Mouse (Mus musculus) MEL (cell line): ENCODE results near the gene Retn.

Source experiments
- BHLHE40 ChIP-seq: IDR thresholded peaks from 2 replicates; pipeline ENCODE4 v1.6.1; 2012; ENCODE audit warnings: low read depth, mild to moderate bottlenecking, inconsistent platforms, low read length, improper control_type of control experiment, borderline replicate concordance
- CTCF ChIP-seq, 3 experiments: IDR thresholded peaks in 2 of 3; conservative IDR thresholded peaks in 1 of 3; 2 replicates each; pipeline ENCODE4 v1.5.1; 2011 to 2012; ENCODE audit warnings: low read length in 3 of 3, low read depth in 2 of 3, mild to moderate bottlenecking in 2 of 3, improper control_type of control experiment in 1 of 3, inconsistent platforms in 1 of 3, mixed read lengths in 1 of 3, moderate library complexity in 1 of 3; ENCODE audit not compliant: control insufficient read depth in 1 of 3, insufficient read depth in 1 of 3, poor library complexity in 1 of 3, severe bottlenecking in 1 of 3
- E2F4 ChIP-seq: IDR thresholded peaks from 2 replicates; pipeline ENCODE4 v1.6.1; 2011; ENCODE audit warnings: low read depth, low read length, improper control_type of control experiment, borderline replicate concordance
- EP300 ChIP-seq, 2 experiments: IDR thresholded peaks; 2 replicates each; pipeline ENCODE4 v1.6.1; 2011; ENCODE audit warnings: improper control_type of control experiment in 2 of 2, low read length in 2 of 2, low read depth in 1 of 2, mild to moderate bottlenecking in 1 of 2
- GABPA ChIP-seq: IDR thresholded peaks from 2 replicates; pipeline ENCODE4 v1.6.1; 2012; ENCODE audit warnings: low read depth, mild to moderate bottlenecking, inconsistent platforms, low read length, improper control_type of control experiment, moderate library complexity
- GATA1 ChIP-seq: IDR thresholded peaks from 2 replicates; pipeline ENCODE4 v1.6.1; 2011; ENCODE audit warnings: low read depth, low read length, improper control_type of control experiment
- MAX ChIP-seq: IDR thresholded peaks from 2 replicates; pipeline ENCODE4 v1.6.1; 2011; ENCODE audit warnings: low read length, improper control_type of control experiment
- MEF2A ChIP-seq: IDR thresholded peaks from 2 replicates; pipeline ENCODE4 v1.6.1; 2014; ENCODE audit warnings: low read depth, mild to moderate bottlenecking, inconsistent platforms, low read length, improper control_type of control experiment; ENCODE audit not compliant: poor library complexity, insufficient replicate concordance, severe bottlenecking; ENCODE audit errors: extremely low read depth
- POLR2A ChIP-seq, 2 experiments: IDR thresholded peaks; 2 replicates each; pipeline ENCODE4 v1.6.1; 2011 to 2012; ENCODE audit warnings: low read length in 2 of 2, mild to moderate bottlenecking in 2 of 2, control low read depth in 1 of 2, improper control_type of control experiment in 1 of 2, low read depth in 1 of 2, moderate library complexity in 1 of 2; ENCODE audit not compliant: control insufficient read depth in 1 of 2, insufficient read depth in 1 of 2, poor library complexity in 1 of 2
- POLR2AphosphoS2 ChIP-seq: IDR thresholded peaks from 2 replicates; pipeline ENCODE4 v1.6.1; 2011; ENCODE audit warnings: low read length, improper control_type of control experiment
- POLR2AphosphoS5 ChIP-seq: IDR thresholded peaks from 2 replicates; pipeline ENCODE4 v1.6.1; 2012; ENCODE audit warnings: low read depth, borderline replicate concordance, mild to moderate bottlenecking, inconsistent platforms, low read length, moderate library complexity, mixed read lengths
- RAD21 ChIP-seq: IDR thresholded peaks from 2 replicates; pipeline ENCODE4 v1.6.1; 2011; ENCODE audit warnings: mild to moderate bottlenecking, low read depth, low read length, improper control_type of control experiment
- RCOR1 ChIP-seq: IDR thresholded peaks from 2 replicates; pipeline ENCODE4 v1.6.1; 2012; ENCODE audit warnings: low read depth, mild to moderate bottlenecking, inconsistent platforms, low read length, improper control_type of control experiment
- ZC3H11A ChIP-seq: IDR thresholded peaks from 2 replicates; pipeline ENCODE4 v1.6.1; 2012; ENCODE audit warnings: low read depth, mild to moderate bottlenecking, inconsistent platforms, low read length, improper control_type of control experiment

DNA sequence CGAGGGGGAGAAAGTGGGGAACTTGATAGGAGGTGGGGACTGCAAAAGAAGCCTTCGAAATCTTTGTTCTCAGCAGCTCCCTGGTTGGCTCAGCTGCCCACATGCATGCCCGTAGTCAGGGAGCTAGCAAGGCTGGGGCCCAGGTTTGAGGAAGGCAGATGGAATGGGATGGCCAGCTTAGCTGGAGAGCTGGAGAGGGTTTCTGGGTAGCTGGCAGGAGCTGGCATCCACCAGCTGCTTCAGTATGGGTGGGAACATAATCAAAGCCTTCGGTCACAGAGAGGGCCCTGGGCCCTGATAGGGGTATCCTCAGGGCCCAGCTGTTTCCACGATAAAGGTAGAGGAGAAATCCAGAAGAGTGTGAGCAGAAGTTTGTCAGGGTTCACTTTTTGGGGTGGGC lies 26.9 kb downstream of the Retn start:
- TF ChIP-seq BHLHE40 (no peak), MAX (no peak), EP300 (IDR thresholded peaks at IDR 0.05; ENCODE audit: low read depth in 1 of 2, low read length in 2 of 2) (no peak), CTCF (IDR thresholded peaks at IDR 0.05 in 2 of 3, conservative IDR thresholded peaks at IDR 0.05 in 1 of 3; ENCODE audit: control insufficient read depth in 1 of 3, insufficient read depth in 1 of 3, low read depth in 2 of 3, low read length in 3 of 3, poor library complexity in 1 of 3, severe bottlenecking in 1 of 3) (no peak), MEF2A (no peak), RCOR1 (no peak), E2F4 (no peak), POLR2AphosphoS5 (no peak), ZC3H11A (no peak), POLR2A (IDR thresholded peaks at IDR 0.05; ENCODE audit: control insufficient read depth in 1 of 2, insufficient read depth in 1 of 2, low read depth in 1 of 2, low read length in 2 of 2, poor library complexity in 1 of 2) (no peak), POLR2AphosphoS2 (no peak), RAD21 (no peak), GABPA (no peak), GATA1 (no peak)
